Mouse (Mus musculus): ENCODE results near the gene Grid2. TPM values are rescaled to one million over a fixed set of nuclear protein-coding genes. Genes with fewer than 3 reads are reported as not detected.

Grid2 gene
- polyA plus RNA-seq (2012; rRNA removed): 0.05 TPM in 1 of 2 replicates, not detected in the other

GRCm38 (mm10) chr6:63255826-63256555 lies at the start of gene Grid2:
Gene Grid2 (plus strand): TSS chr6:63255876.
- H3K36me3 ChIP-seq (ENCODE audit: control insufficient read depth, insufficient read depth, low read length): no peaks in the 10 kb centered on the region
- H3K27me3 ChIP-seq (ENCODE audit: control insufficient read depth, insufficient read depth, low read length): peaks cover 10% of the 10 kb centered on the region
- no peaks in the 10 kb centered on the region for H3K4me1 ChIP-seq (ENCODE audit: control insufficient read depth, insufficient read depth, insufficient read length, low read length)
- 4% methylated on average over 66 of the region's 71 CpGs for WGBS
- TF ChIP-seq POLR2A (IDR thresholded peaks at IDR 0.05; ENCODE audit: low read depth, low read length) (no peak), CTCF (IDR thresholded peaks at IDR 0.05; ENCODE audit: extremely low read depth, insufficient read length, insufficient replicate concordance, low read depth, low read length) (no peak)
- peak within 1 kb of the TSS; percentile 28 for H3K4me3 ChIP-seq (ENCODE audit: low read depth, low read length)
- H3K27ac ChIP-seq (ENCODE audit: insufficient read depth, low read depth, low read length): no peak within 1 kb of the TSS

DNA sequence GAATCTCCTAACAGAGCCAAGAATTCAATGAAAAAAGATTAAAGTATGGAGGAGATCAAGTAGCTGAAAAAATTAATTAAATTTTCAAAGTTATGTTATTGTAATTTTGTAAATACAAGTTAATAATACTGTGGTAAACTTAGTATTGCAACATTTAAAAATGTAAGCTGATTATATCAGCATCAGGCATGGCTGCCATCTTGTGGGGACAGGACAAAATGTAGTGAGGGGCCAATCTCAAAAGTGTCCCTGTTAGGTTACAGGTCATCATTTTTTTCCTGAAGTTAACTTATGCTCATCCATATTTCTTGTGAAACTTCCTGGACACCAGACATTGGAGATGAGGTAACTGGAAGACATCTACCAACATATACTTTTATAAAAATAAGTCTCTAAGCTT lies 4.9 kb upstream of the Grid2 start:
- Histone ChIP-seq H3K4me3 (ENCODE audit: low read depth, low read length) (no peak overlapping the region), H3K4me1 (ENCODE audit: control insufficient read depth, insufficient read depth, insufficient read length, low read length) (no peaks in the 10 kb centered on the region), H3K27ac (ENCODE audit: insufficient read depth, low read depth, low read length) (no peak overlapping the region), H3K27me3 (ENCODE audit: control insufficient read depth, insufficient read depth, low read length) (no peaks in the 10 kb centered on the region; the same call in 1 of the 2 replicates), H3K36me3 (ENCODE audit: control insufficient read depth, insufficient read depth, low read length) (no peaks in the 10 kb centered on the region)
- no peak for TF ChIP-seq CTCF (IDR thresholded peaks at IDR 0.05; ENCODE audit: extremely low read depth, insufficient read length, insufficient replicate concordance, low read depth, low read length)
- no peak for TF ChIP-seq POLR2A (IDR thresholded peaks at IDR 0.05; ENCODE audit: low read depth, low read length)

- Histone ChIP-seq H3K4me3 (ENCODE audit: low read depth, low read length) (peak overlapping the region; percentile 28; the same call in 1 of the 2 replicates), H3K27ac (ENCODE audit: insufficient read depth, low read depth, low read length) (no peak overlapping the region), H3K4me1 (ENCODE audit: control insufficient read depth, insufficient read depth, insufficient read length, low read length) (no peaks in the 10 kb centered on the region), H3K36me3 (ENCODE audit: control insufficient read depth, insufficient read depth, low read length) (no peaks in the 10 kb centered on the region), H3K27me3 (ENCODE audit: control insufficient read depth, insufficient read depth, low read length) (peaks cover 10% of the 10 kb centered on the region)
- 2% methylated on average over 49 of the region's 49 CpGs for WGBS
- TF ChIP-seq CTCF (IDR thresholded peaks at IDR 0.05; ENCODE audit: extremely low read depth, insufficient read length, insufficient replicate concordance, low read depth, low read length): no peak
- no peak for TF ChIP-seq POLR2A (IDR thresholded peaks at IDR 0.05; ENCODE audit: low read depth, low read length)
These were observed 1.1 kb downstream of the Grid2 start for GRCm38 (mm10) chr6:63256556-63257405.

DNA sequence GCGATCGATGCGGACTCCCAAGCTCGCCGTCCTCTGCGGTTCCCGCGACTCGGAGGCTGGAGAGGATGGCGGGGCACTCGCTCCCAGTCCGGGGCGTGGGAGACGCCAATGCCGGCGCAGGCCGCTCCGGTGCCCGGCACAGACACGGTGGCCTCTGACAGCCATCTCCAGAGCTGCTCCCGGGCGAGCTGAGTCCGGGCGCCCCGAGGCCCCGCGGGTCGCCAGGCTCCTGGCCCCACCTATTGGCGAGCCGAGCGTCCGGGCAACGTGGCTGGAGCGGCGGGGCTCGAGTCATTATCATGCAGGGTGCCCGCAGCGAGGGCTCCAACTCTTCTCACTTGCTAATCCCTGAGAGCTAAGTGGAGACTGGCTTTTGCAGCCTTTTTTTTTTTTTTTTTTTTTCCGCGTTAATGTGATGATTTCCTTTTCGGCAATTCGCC lies 1.8 kb downstream of the Grid2 start:
- no peaks in the 10 kb centered on the region for H3K36me3 ChIP-seq (ENCODE audit: control insufficient read depth, insufficient read depth, low read length)
- no peak overlapping the region for H3K27ac ChIP-seq (ENCODE audit: insufficient read depth, low read depth, low read length)
- H3K4me3 ChIP-seq (ENCODE audit: low read depth, low read length): peak overlapping the region; percentile 14; the same call in 1 of the 2 replicates
- TF ChIP-seq POLR2A (IDR thresholded peaks at IDR 0.05; ENCODE audit: low read depth, low read length) (no peak), CTCF (IDR thresholded peaks at IDR 0.05; ENCODE audit: extremely low read depth, insufficient read length, insufficient replicate concordance, low read depth, low read length) (no peak)
- peaks cover 10% of the 10 kb centered on the region for H3K27me3 ChIP-seq (ENCODE audit: control insufficient read depth, insufficient read depth, low read length)
- no peaks in the 10 kb centered on the region for H3K4me1 ChIP-seq (ENCODE audit: control insufficient read depth, insufficient read depth, insufficient read length, low read length)
- WGBS: 2% methylated on average over 42 of the region's 42 CpGs

DNA sequence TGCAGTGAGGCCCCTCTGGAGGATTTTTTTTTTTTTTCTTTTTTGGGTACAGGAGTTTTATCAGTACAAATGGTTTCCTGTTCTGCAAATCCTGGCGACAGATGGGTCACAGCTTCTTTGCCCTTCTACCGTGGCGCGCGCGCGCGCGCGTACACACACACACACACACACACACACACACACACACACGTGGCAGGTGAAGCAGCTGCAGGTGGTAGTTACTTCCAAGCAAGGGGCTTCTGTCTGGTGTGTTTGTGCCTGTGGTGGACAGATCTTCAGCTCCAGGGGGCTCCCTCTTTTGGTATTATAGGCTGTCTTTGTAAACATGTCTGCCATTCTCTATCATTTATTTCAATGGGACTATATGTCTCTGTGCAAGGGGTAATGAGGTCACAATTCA lies 2.2 kb downstream of the Grid2 start:
- peaks cover 10% of the 10 kb centered on the region for H3K27me3 ChIP-seq (ENCODE audit: control insufficient read depth, insufficient read depth, low read length)
- H3K4me3 ChIP-seq (ENCODE audit: low read depth, low read length): no peak overlapping the region
- TF ChIP-seq POLR2A (IDR thresholded peaks at IDR 0.05; ENCODE audit: low read depth, low read length) (no peak), CTCF (IDR thresholded peaks at IDR 0.05; ENCODE audit: extremely low read depth, insufficient read length, insufficient replicate concordance, low read depth, low read length) (no peak)
- H3K36me3 ChIP-seq (ENCODE audit: control insufficient read depth, insufficient read depth, low read length): no peaks in the 10 kb centered on the region
- 7% methylated on average over 11 of the region's 11 CpGs for WGBS
- H3K4me1 ChIP-seq (ENCODE audit: control insufficient read depth, insufficient read depth, insufficient read length, low read length): no peaks in the 10 kb centered on the region
- H3K27ac ChIP-seq (ENCODE audit: insufficient read depth, low read depth, low read length): no peak overlapping the region

- WGBS: 47% methylated on average over 9 of the region's 9 CpGs
- no peak overlapping the region for H3K4me3 ChIP-seq (ENCODE audit: low read depth, low read length)
- no peak overlapping the region for H3K27ac ChIP-seq (ENCODE audit: insufficient read depth, low read depth, low read length)
- H3K4me1 ChIP-seq (ENCODE audit: control insufficient read depth, insufficient read depth, insufficient read length, low read length): no peaks in the 10 kb centered on the region
- H3K36me3 ChIP-seq (ENCODE audit: control insufficient read depth, insufficient read depth, low read length): no peaks in the 10 kb centered on the region
- peaks cover 10% of the 10 kb centered on the region for H3K27me3 ChIP-seq (ENCODE audit: control insufficient read depth, insufficient read depth, low read length)
- no peak for TF ChIP-seq CTCF (IDR thresholded peaks at IDR 0.05; ENCODE audit: extremely low read depth, insufficient read length, insufficient replicate concordance, low read depth, low read length)
- TF ChIP-seq POLR2A (IDR thresholded peaks at IDR 0.05; ENCODE audit: low read depth, low read length): no peak
These were observed 4.1 kb downstream of the Grid2 start for GRCm38 (mm10) chr6:63259764-63260163.

DNA sequence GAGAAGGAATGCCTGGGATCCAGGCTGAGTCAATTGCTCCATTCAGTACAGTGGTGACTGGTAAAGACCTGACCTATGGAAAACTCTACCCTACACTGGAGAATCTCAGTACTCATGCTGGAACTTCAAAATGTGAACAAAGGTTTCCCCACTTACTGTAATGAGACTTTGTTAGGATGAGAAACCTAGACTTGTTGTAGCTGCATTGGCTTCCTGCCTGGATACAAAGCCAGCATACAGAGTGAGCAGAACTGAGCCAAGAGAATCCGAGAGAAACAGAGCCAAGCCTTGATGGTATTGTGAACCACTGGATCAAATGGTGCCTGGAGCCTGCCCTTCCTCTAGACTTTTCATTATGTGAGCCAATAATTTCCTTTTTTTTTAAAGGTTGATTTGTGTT lies 28.7 kb downstream of the Grid2 start:
- Histone ChIP-seq H3K27me3 (ENCODE audit: control insufficient read depth, insufficient read depth, low read length) (no peaks in the 10 kb centered on the region), H3K4me1 (ENCODE audit: control insufficient read depth, insufficient read depth, insufficient read length, low read length) (no peaks in the 10 kb centered on the region), H3K36me3 (ENCODE audit: control insufficient read depth, insufficient read depth, low read length) (no peaks in the 10 kb centered on the region), H3K27ac (ENCODE audit: insufficient read depth, low read depth, low read length) (no peak overlapping the region), H3K4me3 (ENCODE audit: low read depth, low read length) (no peak overlapping the region)
- TF ChIP-seq CTCF (IDR thresholded peaks at IDR 0.05; ENCODE audit: extremely low read depth, insufficient read length, insufficient replicate concordance, low read depth, low read length) (no peak), POLR2A (IDR thresholded peaks at IDR 0.05; ENCODE audit: low read depth, low read length) (no peak)
- WGBS: 73% methylated on average over 1 of the region's 1 CpGs
